Mouse (Mus musculus) forebrain, embryonic 12.5 days (tissue): ENCODE results near the gene Nceh1. TPM values are rescaled to one million over a fixed set of nuclear protein-coding genes. Genes with fewer than 3 reads are reported as not detected.

Experiments used
- ATAC-seq: fragments of 200-750 bp; cut with Nextera tagmentation; 2 replicates; pipeline ENCODE4 v1.8.0; 2017; ENCODE audit warnings: moderate TSS enrichment; ENCODE audit not compliant: low FRiP score
- H3K27ac ChIP-seq: fragments of 300-500 bp; sonication (generic); 2 replicates; pipeline ENCODE4 v1.5.1; 2016; ENCODE audit warnings: mild to moderate bottlenecking
- H3K27me3 ChIP-seq: fragments of 300-500 bp; sonication (generic); 2 replicates; pipeline ENCODE4 v1.6.1; 2016; ENCODE audit warnings: mild to moderate bottlenecking
- H3K36me3 ChIP-seq: fragments of 300-500 bp; sonication (generic); replicated peaks from 2 replicates; pipeline ENCODE4 v1.6.1; 2016; ENCODE audit warnings: mild to moderate bottlenecking
- H3K4me1 ChIP-seq: fragments of 300-500 bp; sonication (generic); 2 replicates; pipeline ENCODE4 v1.6.1; 2016
- H3K4me2 ChIP-seq: fragments of 300-500 bp; sonication (generic); 2 replicates; pipeline ENCODE4 v1.6.1; 2016; ENCODE audit warnings: mild to moderate bottlenecking, moderate library complexity
- H3K4me3 ChIP-seq: fragments of 300-500 bp; sonication (generic); replicated peaks from 2 replicates; pipeline ENCODE4 v1.5.1; 2016; ENCODE audit warnings: mild to moderate bottlenecking
- H3K9ac ChIP-seq: fragments of 300-500 bp; sonication (generic); 2 replicates; pipeline ENCODE4 v1.6.1; 2016; ENCODE audit warnings: mild to moderate bottlenecking
- H3K9me3 ChIP-seq: fragments of 300-500 bp; sonication (generic); 2 replicates; pipeline ENCODE4 v1.6.1; 2016
- WGBS: fragments of 180-500 bp; shearing (Covaris S2); methylation state at CpG from one replicate; pipeline ENCODE4 v1.1.7; 2016; 5-methylcytosine and 5-hydroxymethylcytosine counted together
- polyA plus RNA-seq: library from polyadenylated mRNA; unstranded; fragments of >200 nt; fragmentation: Nextera tagmentation; extraction: Ambion mirVana; gene quantifications from 2 replicates; pipeline ENCODE4 v1.2.1, GENCODE M21; 2016

Gene Nceh1
- polyA plus RNA-seq, 1 experiment from 2014 or later = 4.4 TPM

- Histone ChIP-seq H3K4me1 (no peaks in the 10 kb centered on the region), H3K27me3 (no peaks in the 10 kb centered on the region), H3K9ac (no peak overlapping the region), H3K27ac (no peak overlapping the region), H3K9me3 (no peaks in the 10 kb centered on the region), H3K4me3 (no peak overlapping the region), H3K36me3 (no peaks in the 10 kb centered on the region), H3K4me2 (no peak overlapping the region)
- ATAC-seq = no peak
- WGBS = 76% methylated on average over 7 of the region's 7 CpGs
Measured at GRCm38 (mm10) chr3:27217331-27217730, 34.6 kb downstream of the Nceh1 start.

DNA sequence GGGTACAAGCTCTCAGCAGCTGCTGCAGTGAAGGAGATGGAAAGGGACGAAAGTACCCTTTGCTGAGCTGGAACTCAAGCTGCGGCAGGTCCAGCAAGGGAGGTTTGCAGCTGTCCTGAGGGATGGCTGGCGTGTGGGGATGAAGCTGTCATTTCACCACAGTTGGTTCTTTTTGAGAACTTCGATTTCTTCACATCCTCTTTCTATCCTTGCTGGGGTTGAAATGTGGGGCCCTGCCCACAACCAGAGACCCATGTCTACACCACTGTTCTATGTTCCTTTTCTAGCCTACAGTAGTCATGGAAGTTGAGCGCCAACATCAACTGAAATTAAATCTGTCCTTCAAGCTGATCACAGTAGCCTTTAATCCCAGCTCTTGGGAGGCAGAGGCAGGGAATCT lies 35.8 kb downstream of the Nceh1 start:
- H3K9me3 ChIP-seq = no peaks in the 10 kb centered on the region
- no peak for ATAC-seq
- 89% methylated on average over 5 of the region's 5 CpGs for WGBS
- no peak overlapping the region for H3K4me2 ChIP-seq
- H3K4me3 ChIP-seq = no peak overlapping the region
- no peaks in the 10 kb centered on the region for H3K27me3 ChIP-seq
- no peak overlapping the region for H3K9ac ChIP-seq
- no peak overlapping the region for H3K27ac ChIP-seq
- no peaks in the 10 kb centered on the region for H3K36me3 ChIP-seq
- no peaks in the 10 kb centered on the region for H3K4me1 ChIP-seq

DNA sequence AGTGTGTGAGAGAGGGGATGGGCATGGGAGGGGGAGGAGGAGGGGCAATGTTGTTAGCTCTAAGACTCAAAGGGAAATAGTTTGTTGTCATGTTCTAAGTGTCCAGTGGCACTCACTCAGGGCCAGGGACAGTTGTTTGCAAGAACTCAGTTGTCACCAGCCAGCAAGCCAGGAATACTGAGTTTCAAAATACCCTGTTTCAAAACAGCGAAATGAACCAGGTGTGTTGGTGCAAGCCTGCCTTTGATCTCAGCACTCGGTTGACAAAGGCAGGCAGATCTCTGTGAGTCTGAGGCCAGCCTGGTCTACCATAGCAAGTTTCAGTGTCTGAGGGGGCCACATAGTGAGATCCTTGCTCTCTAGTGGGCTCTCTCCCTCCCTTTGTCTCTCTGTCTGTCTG lies 39.3 kb downstream of the Nceh1 start:
- 84% methylated on average over 2 of the region's 2 CpGs for whole genome bisulfite sequencing

GRCm38 (mm10) chr3:27222488-27222887 lies 39.7 kb downstream of the Nceh1 start:
- Histone ChIP-seq H3K27me3 (no peaks in the 10 kb centered on the region), H3K9ac (no peak overlapping the region), H3K4me3 (no peak overlapping the region), H3K9me3 (no peaks in the 10 kb centered on the region), H3K27ac (no peak overlapping the region), H3K4me2 (no peak overlapping the region), H3K36me3 (0 out of 2 replicates have a peak, but pooled peaks cover 2% of the 10 kb centered on the region), H3K4me1 (no peaks in the 10 kb centered on the region)
- ATAC-seq = no peak
- WGBS = 87% methylated on average over 17 of the region's 17 CpGs

More for the DNA sequence above, 39.3 kb downstream of the Nceh1 start:
- Histone ChIP-seq H3K36me3 (0 out of 2 replicates have a peak, but pooled peaks cover 2% of the 10 kb centered on the region), H3K4me2 (no peak overlapping the region), H3K27me3 (no peaks in the 10 kb centered on the region), H3K9ac (no peak overlapping the region), H3K9me3 (no peaks in the 10 kb centered on the region), H3K4me3 (no peak overlapping the region), H3K27ac (no peak overlapping the region), H3K4me1 (no peaks in the 10 kb centered on the region)
- no peak for ATAC-seq

GRCm38 (mm10) chr3:27227629-27228453 lies 45.1 kb downstream of the Nceh1 start:
- Histone ChIP-seq H3K27me3 (no peaks in the 10 kb centered on the region), H3K9me3 (no peaks in the 10 kb centered on the region), H3K4me1 (no peaks in the 10 kb centered on the region), H3K27ac (no peak overlapping the region), H3K9ac (no peak overlapping the region), H3K4me2 (no peak overlapping the region), H3K36me3 (0 out of 2 replicates have a peak, but pooled peaks cover 2% of the 10 kb centered on the region), H3K4me3 (no peak overlapping the region)
- ATAC-seq = no peak
- WGBS = 90% methylated on average over 3 of the region's 3 CpGs

- no peaks in the 10 kb centered on the region for H3K4me1 ChIP-seq
- H3K9ac ChIP-seq = no peak overlapping the region
- H3K4me3 ChIP-seq = no peak overlapping the region
- WGBS = 69% methylated on average over 11 of the region's 11 CpGs
- no peak overlapping the region for H3K4me2 ChIP-seq
- H3K9me3 ChIP-seq = no peaks in the 10 kb centered on the region
- 0 out of 2 replicates have a peak, but pooled peaks cover 2% of the 10 kb centered on the region for H3K36me3 ChIP-seq
- H3K27me3 ChIP-seq = no peaks in the 10 kb centered on the region
- ATAC-seq = no peak
- no peak overlapping the region for H3K27ac ChIP-seq
Measured at GRCm38 (mm10) chr3:27228530-27229309, 46.0 kb downstream of the Nceh1 start.

- Histone ChIP-seq H3K36me3 (no peaks in the 10 kb centered on the region), H3K9me3 (no peaks in the 10 kb centered on the region), H3K27me3 (no peaks in the 10 kb centered on the region), H3K4me1 (no peaks in the 10 kb centered on the region), H3K9ac (no peak overlapping the region), H3K4me3 (no peak overlapping the region), H3K27ac (no peak overlapping the region), H3K4me2 (no peak overlapping the region)
- no peak for ATAC-seq
- 81% methylated on average over 4 of the region's 4 CpGs for WGBS
Measured at GRCm38 (mm10) chr3:27233361-27233760, 50.6 kb downstream of the Nceh1 start.

- WGBS = 94% methylated on average over 6 of the region's 6 CpGs
- Histone ChIP-seq H3K4me2 (no peak overlapping the region), H3K4me3 (no peak overlapping the region), H3K4me1 (no peaks in the 10 kb centered on the region), H3K27me3 (no peaks in the 10 kb centered on the region), H3K27ac (no peak overlapping the region), H3K9me3 (no peaks in the 10 kb centered on the region), H3K36me3 (no peaks in the 10 kb centered on the region), H3K9ac (no peak overlapping the region)
- no peak for ATAC-seq
Measured at GRCm38 (mm10) chr3:27233841-27234240, 51.1 kb downstream of the Nceh1 start.

DNA sequence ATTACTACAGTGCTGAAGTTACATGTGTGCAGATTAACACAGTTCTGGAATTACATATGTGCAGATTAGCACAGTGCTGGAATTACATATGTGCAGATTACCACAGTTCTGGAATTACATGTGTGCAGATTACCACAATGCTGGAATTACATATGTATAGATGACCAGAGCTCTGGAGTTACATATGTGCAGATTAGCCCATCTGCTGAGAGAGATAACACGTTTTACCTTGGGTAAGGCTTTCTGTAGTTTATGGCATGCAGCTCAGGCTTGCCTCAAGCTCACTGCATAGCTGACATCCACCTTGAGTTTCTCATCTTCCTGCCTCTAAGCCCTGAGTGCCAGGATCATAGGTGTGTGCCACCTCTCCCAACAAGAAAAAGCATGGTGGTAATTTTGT lies 52.2 kb downstream of the Nceh1 start:
- Histone ChIP-seq H3K27me3 (no peaks in the 10 kb centered on the region), H3K27ac (no peak overlapping the region), H3K4me3 (no peak overlapping the region), H3K36me3 (no peaks in the 10 kb centered on the region), H3K9ac (no peak overlapping the region), H3K9me3 (no peaks in the 10 kb centered on the region), H3K4me2 (no peak overlapping the region), H3K4me1 (no peaks in the 10 kb centered on the region)
- ATAC-seq = no peak
- 81% methylated on average over 1 of the region's 1 CpGs for WGBS

- Histone ChIP-seq H3K9ac (no peak overlapping the region), H3K27ac (no peak overlapping the region), H3K9me3 (no peaks in the 10 kb centered on the region), H3K4me3 (no peak overlapping the region), H3K36me3 (no peaks in the 10 kb centered on the region), H3K27me3 (no peaks in the 10 kb centered on the region), H3K4me2 (no peak overlapping the region), H3K4me1 (no peaks in the 10 kb centered on the region)
- peak; percentile 58; the same call in 1 of the 2 replicates for ATAC-seq
- 18% methylated on average over 2 of the region's 2 CpGs for WGBS
Measured at GRCm38 (mm10) chr3:27237226-27237625, 54.5 kb downstream of the Nceh1 start.

- WGBS = 87% methylated on average over 5 of the region's 5 CpGs
Measured at GRCm38 (mm10) chr3:27238563-27238962, 55.8 kb downstream of the Nceh1 start.

GRCm38 (mm10) chr3:27239568-27239967 lies 56.8 kb downstream of the Nceh1 start:
- no peak for ATAC-seq

More at GRCm38 (mm10) chr3:27238563-27238962, 55.8 kb downstream of the Nceh1 start:
- Histone ChIP-seq H3K36me3 (no peaks in the 10 kb centered on the region), H3K9ac (no peak overlapping the region), H3K9me3 (no peaks in the 10 kb centered on the region), H3K27ac (no peak overlapping the region), H3K4me1 (no peaks in the 10 kb centered on the region), H3K4me3 (no peak overlapping the region), H3K27me3 (no peaks in the 10 kb centered on the region), H3K4me2 (no peak overlapping the region)
- ATAC-seq = no peak

More at GRCm38 (mm10) chr3:27239568-27239967, 56.8 kb downstream of the Nceh1 start:
- Histone ChIP-seq H3K9ac (no peak overlapping the region), H3K4me2 (no peak overlapping the region), H3K36me3 (no peaks in the 10 kb centered on the region), H3K4me3 (no peak overlapping the region), H3K4me1 (no peaks in the 10 kb centered on the region), H3K9me3 (no peaks in the 10 kb centered on the region), H3K27me3 (no peaks in the 10 kb centered on the region), H3K27ac (no peak overlapping the region)
- WGBS = 95% methylated on average over 16 of the region's 16 CpGs
